1 mouse cellular context compared by ENCODE assay signal in genomic region chr7:139990864-139991394, GRCm38 (mm10).
TF ChIP-seq lines count a peak whose summit lies in the region.

No protein-coding gene starts in this region.

TF ChIP-seq in CH12.LX, 34 proteins besides CTCF, POLR2A, EP300 and RAD21 (continued from another document):
- TF ChIP-seq BHLHE40 (IDR thresholded peaks at IDR 0.05; ENCODE audit: low read depth, low read length) (no peak), ZKSCAN1 (IDR thresholded peaks at IDR 0.05; ENCODE audit: borderline replicate concordance, low read depth, low read length) (no peak), UBTF (IDR thresholded peaks at IDR 0.05; ENCODE audit: low read depth, low read length) (no peak), USF2 (conservative IDR thresholded peaks at IDR 0.05; ENCODE audit: low read depth, low read length) (no peak), CHD1 (IDR thresholded peaks at IDR 0.05; ENCODE audit: low read depth, low read length) (no peak), GABPA (IDR thresholded peaks at IDR 0.05; ENCODE audit: insufficient replicate concordance, low read depth, low read length) (no peak), MXI1 (IDR thresholded peaks at IDR 0.05; ENCODE audit: low read depth, low read length) (peak; percentile 46; the same call in 1 of the 2 replicates), IRF4 (IDR thresholded peaks at IDR 0.05; ENCODE audit: low read depth, low read length) (no peak), TBP (conservative IDR thresholded peaks at IDR 0.05; ENCODE audit: low read depth, low read length) (no peak), ELF1 (IDR thresholded peaks at IDR 0.05; ENCODE audit: low read depth, low read length) (peak; percentile 53; the same call in 1 of the 2 replicates), MAFK (IDR thresholded peaks at IDR 0.05; ENCODE audit: insufficient replicate concordance, low read length) (no peak), MAX (IDR thresholded peaks at IDR 0.05; ENCODE audit: low read length) (no peak), NELFE (IDR thresholded peaks at IDR 0.05; ENCODE audit: low read depth, low read length) (no peak), RCOR1 (conservative IDR thresholded peaks at IDR 0.05; ENCODE audit: low read depth, low read length) (no peak), ZMIZ1 (IDR thresholded peaks at IDR 0.05; ENCODE audit: low read depth, low read length) (0 out of 2 replicates have a peak, but pooled peaks have one; percentile 20), E2F4 (IDR thresholded peaks at IDR 0.05; ENCODE audit: insufficient replicate concordance, low read depth, low read length) (no peak), MEF2A (IDR thresholded peaks at IDR 0.05; ENCODE audit: borderline replicate concordance, low read depth, low read length) (no peak), MYC (IDR thresholded peaks at IDR 0.05; ENCODE audit: low read depth, low read length) (no peak), KAT2A (IDR thresholded peaks at IDR 0.05; ENCODE audit: insufficient replicate concordance, low read length) (no peak)
